Mouse (Mus musculus) erythroblast, embryonic 14.5 days (primary cell): ENCODE results near the gene Gopc.
"Not testable (repeated sequence)": the region's sequence is repeated elsewhere in the genome, so short reads cannot be mapped to it uniquely, and the experiment has no call there.

Experiments
- GATA1 ChIP-seq: IDR thresholded peaks from 2 replicates; pipeline ENCODE4 v1.6.1; 2012; ENCODE audit warnings: low read length, inconsistent platforms, mixed read lengths
- TAL1 ChIP-seq: IDR thresholded peaks from 3 replicates; pipeline ENCODE4 v1.6.1; 2012; ENCODE audit warnings: low read length, inconsistent platforms, mixed read lengths

DNA sequence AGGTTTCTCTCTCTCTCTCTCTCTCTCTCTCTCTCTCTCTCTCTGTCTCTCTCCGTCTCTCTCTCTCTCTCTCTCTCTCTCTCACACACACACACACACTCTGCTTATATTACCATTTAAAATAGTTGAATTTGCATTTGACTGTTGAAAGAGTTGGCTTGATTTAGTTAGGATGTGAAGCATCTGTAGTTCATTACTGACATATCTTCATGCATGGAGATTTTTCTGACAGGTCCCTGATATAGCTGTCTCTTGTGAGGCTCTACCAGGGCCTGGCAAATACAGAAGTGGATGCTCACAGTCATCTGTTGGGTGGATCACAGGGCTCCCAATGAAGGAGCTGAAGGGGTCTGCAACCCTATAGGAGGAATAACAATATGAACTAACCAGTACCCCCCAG is 89.5 kb downstream of the Gopc start:
- TF ChIP-seq GATA1, TAL1: not testable (repeated sequence)
